Mouse (Mus musculus) hindbrain, embryonic 12.5 days (tissue): Measurements from ENCODE around the gene Zbtb40. TPM values are rescaled to one million over a fixed set of nuclear protein-coding genes. Genes with fewer than 3 reads are reported as not detected.

Experiments used
- ATAC-seq: fragments of 200-750 bp; cut with Nextera tagmentation; 2 replicates; pipeline ENCODE4 v1.8.0; 2017; ENCODE audit warnings: moderate TSS enrichment; ENCODE audit not compliant: low FRiP score
- H3K27ac ChIP-seq: fragments of 300-500 bp; sonication (generic); 2 replicates; pipeline ENCODE4 v1.5.1; 2016; ENCODE audit warnings: mild to moderate bottlenecking
- H3K27me3 ChIP-seq: fragments of 300-500 bp; sonication (generic); 2 replicates; pipeline ENCODE4 v1.6.1; 2016; ENCODE audit warnings: mild to moderate bottlenecking
- H3K36me3 ChIP-seq: fragments of 300-500 bp; sonication (generic); 2 replicates; pipeline ENCODE4 v1.6.1; 2016; ENCODE audit warnings: mild to moderate bottlenecking
- H3K4me1 ChIP-seq: fragments of 300-500 bp; sonication (generic); 2 replicates; pipeline ENCODE4 v1.6.1; 2016
- H3K4me2 ChIP-seq: fragments of 300-500 bp; sonication (generic); replicated peaks from 2 replicates; pipeline ENCODE4 v1.6.1; 2016; ENCODE audit warnings: mild to moderate bottlenecking
- H3K4me3 ChIP-seq: fragments of 300-500 bp; sonication (generic); 2 replicates; pipeline ENCODE4 v1.5.1; 2016; ENCODE audit warnings: mild to moderate bottlenecking
- H3K9ac ChIP-seq: fragments of 300-500 bp; sonication (generic); 2 replicates; pipeline ENCODE4 v1.6.1; 2016; ENCODE audit warnings: mild to moderate bottlenecking, moderate library complexity
- H3K9me3 ChIP-seq: fragments of 300-500 bp; sonication (generic); replicated peaks from 2 replicates; pipeline ENCODE4 v1.6.1; 2016; ENCODE audit warnings: mild to moderate bottlenecking
- WGBS: fragments of 180-500 bp; shearing (Covaris S2); methylation state at CpG from one replicate; pipeline ENCODE4 v1.1.7; 2016; 5-methylcytosine and 5-hydroxymethylcytosine counted together
- polyA plus RNA-seq: library from polyadenylated mRNA; unstranded; fragments of >200 nt; fragmentation: Nextera tagmentation; extraction: Ambion mirVana; gene quantifications from 2 replicates; pipeline ENCODE4 v1.2.1, GENCODE M21; 2016

The Zbtb40 gene
- polyA plus RNA-seq, 1 experiment from 2014 or later: 7.2 TPM

DNA sequence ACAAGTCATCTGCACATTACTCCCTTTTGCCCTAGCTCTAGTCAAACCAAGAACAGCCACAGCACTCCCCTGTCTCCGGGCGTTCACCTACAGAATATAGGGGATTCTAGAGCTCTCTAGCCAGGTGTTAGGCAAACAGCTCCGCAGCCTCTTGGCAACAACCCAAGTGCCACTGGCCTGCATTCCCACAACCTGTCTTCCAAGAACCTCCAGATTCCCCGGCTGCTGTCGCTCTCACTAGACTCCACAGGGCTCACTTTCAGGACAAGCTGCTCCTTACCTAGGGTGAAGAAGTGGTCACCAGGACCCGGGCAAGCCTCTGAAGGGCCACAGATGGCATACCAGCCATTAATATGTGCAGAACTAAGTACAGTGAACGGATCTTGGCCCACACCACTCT is 17.3 kb downstream of the Zbtb40 start:
- H3K9ac ChIP-seq: no peak overlapping the region
- H3K36me3 ChIP-seq: no peaks in the 10 kb centered on the region
- no peaks in the 10 kb centered on the region; the same call in 1 of the 2 replicates for H3K27me3 ChIP-seq
- no peak for ATAC-seq
- H3K4me2 ChIP-seq: no peak overlapping the region
- peaks cover 3% of the 10 kb centered on the region for H3K4me1 ChIP-seq
- no peaks in the 10 kb centered on the region for H3K9me3 ChIP-seq
- 89% methylated on average over 7 of the region's 7 CpGs for WGBS
- H3K4me3 ChIP-seq: no peak overlapping the region
- no peak overlapping the region for H3K27ac ChIP-seq

DNA sequence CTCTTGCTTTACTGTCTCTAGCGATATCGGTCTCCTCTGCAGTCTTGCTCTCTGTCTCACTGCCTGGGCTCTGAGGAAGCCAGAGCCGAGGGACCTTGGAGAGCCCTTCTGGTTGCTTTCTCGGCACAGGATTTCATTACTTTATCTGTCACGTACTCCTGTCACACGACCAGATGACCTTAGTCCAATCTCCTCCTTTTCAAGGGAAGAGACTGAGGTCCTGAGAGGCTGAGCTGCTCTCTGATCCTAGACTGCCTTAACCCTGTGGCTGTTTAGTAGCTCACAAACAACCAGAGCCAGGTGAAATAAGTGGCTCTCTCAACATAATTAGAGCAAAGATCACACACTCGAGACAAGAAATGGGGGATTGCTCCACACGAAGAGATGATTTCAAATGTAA is 19.3 kb downstream of the Zbtb40 start:
- no peak overlapping the region for H3K4me3 ChIP-seq
- no peak for ATAC-seq
- H3K27me3 ChIP-seq: no peaks in the 10 kb centered on the region; the same call in 1 of the 2 replicates
- H3K9ac ChIP-seq: no peak overlapping the region
- no peak overlapping the region for H3K27ac ChIP-seq
- WGBS: 74% methylated on average over 8 of the region's 8 CpGs
- no peaks in the 10 kb centered on the region for H3K36me3 ChIP-seq
- no peak overlapping the region for H3K4me2 ChIP-seq
- H3K9me3 ChIP-seq: no peaks in the 10 kb centered on the region
- H3K4me1 ChIP-seq: peaks cover 3% of the 10 kb centered on the region

DNA sequence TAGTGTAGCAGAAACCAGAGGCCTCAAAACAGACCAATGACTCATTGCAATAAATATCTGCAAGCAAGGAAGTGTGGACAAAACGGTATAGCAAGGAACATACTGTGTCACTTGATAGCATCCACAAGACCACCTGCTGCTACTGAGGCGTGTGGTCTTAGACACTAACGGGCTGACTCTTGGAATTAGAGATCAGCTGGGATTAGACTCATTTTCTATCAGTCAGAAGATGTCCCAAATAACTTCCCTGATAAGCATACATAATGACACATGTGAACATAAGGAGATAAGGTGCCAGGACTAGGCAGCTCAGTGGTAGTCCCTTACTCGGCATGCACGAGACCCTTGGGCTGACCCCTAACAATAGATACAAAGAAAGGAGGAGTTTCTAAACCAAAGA is 21.6 kb downstream of the Zbtb40 start:
- 72% methylated on average over 5 of the region's 5 CpGs for WGBS
- ATAC-seq: no peak

DNA sequence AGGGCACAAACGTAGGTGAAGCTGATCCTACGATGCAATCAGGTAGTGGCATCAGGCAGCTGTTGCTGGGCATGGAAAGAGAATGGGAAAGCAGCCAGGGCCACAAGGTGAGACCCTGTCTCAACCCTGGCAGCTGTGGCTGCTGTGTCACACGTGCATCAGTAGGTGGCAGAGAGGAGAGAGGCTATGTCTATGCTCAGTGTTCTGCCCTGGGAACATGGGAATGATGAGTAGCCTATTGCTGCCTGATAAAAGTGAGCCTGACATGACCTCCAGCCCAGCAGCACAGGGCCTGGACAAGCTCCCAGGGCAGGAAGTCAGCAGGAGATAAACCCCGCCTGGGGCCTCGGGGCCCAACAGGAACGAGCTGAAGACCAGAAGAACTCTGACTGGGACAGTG is 23.0 kb downstream of the Zbtb40 start:
- WGBS: 71% methylated on average over 6 of the region's 6 CpGs
- H3K36me3 ChIP-seq: no peaks in the 10 kb centered on the region
- H3K9me3 ChIP-seq: no peaks in the 10 kb centered on the region
- no peak overlapping the region for H3K4me2 ChIP-seq
- H3K4me3 ChIP-seq: no peak overlapping the region
- H3K4me1 ChIP-seq: no peaks in the 10 kb centered on the region; the same call in 1 of the 2 replicates
- no peak overlapping the region for H3K9ac ChIP-seq
- no peak for ATAC-seq
- no peak overlapping the region for H3K27ac ChIP-seq
- H3K27me3 ChIP-seq: no peaks in the 10 kb centered on the region; the same call in 1 of the 2 replicates

More for the DNA sequence above, 21.6 kb downstream of the Zbtb40 start:
- no peaks in the 10 kb centered on the region for H3K36me3 ChIP-seq
- no peak overlapping the region for H3K9ac ChIP-seq
- no peak overlapping the region for H3K4me3 ChIP-seq
- no peak overlapping the region for H3K4me2 ChIP-seq
- H3K4me1 ChIP-seq: no peaks in the 10 kb centered on the region; the same call in 1 of the 2 replicates
- no peak overlapping the region for H3K27ac ChIP-seq
- H3K9me3 ChIP-seq: no peaks in the 10 kb centered on the region
- no peaks in the 10 kb centered on the region; the same call in 1 of the 2 replicates for H3K27me3 ChIP-seq

DNA sequence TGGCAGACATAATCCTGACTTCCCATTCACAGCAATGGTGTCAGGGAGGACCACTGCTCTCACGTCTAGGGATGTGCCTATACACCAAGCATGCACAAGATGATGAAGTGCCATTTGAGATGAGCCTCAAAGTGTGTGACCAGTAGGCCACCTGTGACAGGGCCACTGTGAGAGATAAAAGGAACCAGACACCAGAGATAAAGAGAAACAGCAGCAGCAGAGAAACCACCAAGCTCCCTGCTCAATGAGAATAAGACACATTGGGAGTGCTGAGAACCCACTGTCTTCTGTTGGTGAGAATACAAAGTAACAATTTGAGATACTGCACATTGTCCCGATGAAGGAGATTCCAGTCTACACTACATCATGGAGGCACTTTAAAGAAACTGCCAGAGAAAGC is 23.5 kb downstream of the Zbtb40 start:
- H3K4me1 ChIP-seq: peaks cover 1% of the 10 kb centered on the region; the same call in 1 of the 2 replicates
- no peak for ATAC-seq
- H3K9ac ChIP-seq: no peak overlapping the region
- H3K27me3 ChIP-seq: no peaks in the 10 kb centered on the region; the same call in 1 of the 2 replicates
- no peaks in the 10 kb centered on the region for H3K36me3 ChIP-seq
- no peaks in the 10 kb centered on the region for H3K9me3 ChIP-seq
- no peak overlapping the region for H3K4me2 ChIP-seq
- H3K27ac ChIP-seq: no peak overlapping the region
- 87% methylated on average over 2 of the region's 2 CpGs for WGBS
- H3K4me3 ChIP-seq: no peak overlapping the region

DNA sequence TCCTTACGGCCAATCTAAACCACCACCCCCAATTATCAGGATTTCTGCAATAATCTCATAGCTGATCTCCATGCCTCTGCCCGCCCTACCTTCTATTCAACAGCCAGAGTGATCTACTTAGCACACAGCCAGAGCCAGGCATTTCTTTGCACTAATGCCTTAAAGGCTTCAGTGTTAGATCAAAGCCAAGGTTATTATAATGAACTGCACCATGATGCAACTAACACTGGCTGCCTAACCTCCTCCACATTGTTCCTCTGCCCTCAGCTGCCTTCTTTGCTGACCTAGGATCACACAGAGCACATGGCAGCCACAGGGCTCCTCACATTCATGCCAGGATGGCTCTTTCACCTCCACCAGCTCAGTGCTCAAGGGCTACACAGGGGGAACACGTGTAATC is 28.5 kb downstream of the Zbtb40 start:
- no peak for ATAC-seq
- Histone ChIP-seq H3K27ac (no peak overlapping the region), H3K9ac (no peak overlapping the region), H3K9me3 (no peaks in the 10 kb centered on the region), H3K4me2 (no peak overlapping the region), H3K4me1 (peaks cover 7% of the 10 kb centered on the region), H3K36me3 (peaks cover 9% of the 10 kb centered on the region; the same call in 1 of the 2 replicates), H3K27me3 (no peaks in the 10 kb centered on the region), H3K4me3 (no peak overlapping the region)
- 73% methylated on average over 3 of the region's 3 CpGs for WGBS

DNA sequence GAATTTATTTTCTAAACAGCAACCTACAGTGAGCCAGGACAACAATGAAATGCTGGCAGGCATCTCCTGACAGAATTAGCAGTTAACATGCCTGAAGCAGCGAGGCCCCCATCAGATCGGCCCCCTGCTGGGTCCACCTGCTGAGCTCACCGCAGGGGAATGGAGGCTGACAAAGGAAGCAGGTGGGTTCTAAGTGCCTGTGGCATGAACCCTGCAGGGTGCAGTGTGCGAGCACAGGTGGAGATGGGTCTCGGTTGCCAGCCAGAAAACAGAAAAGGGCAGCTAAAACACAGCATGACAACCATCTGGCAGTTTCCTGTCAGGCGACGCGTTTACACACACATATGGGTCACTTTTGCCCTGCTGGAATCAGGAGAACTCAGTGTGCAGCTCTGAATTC is 32.7 kb downstream of the Zbtb40 start:
- H3K36me3 ChIP-seq: peaks cover 9% of the 10 kb centered on the region; the same call in 1 of the 2 replicates
- WGBS: 28% methylated on average over 8 of the region's 8 CpGs
- no peaks in the 10 kb centered on the region for H3K27me3 ChIP-seq
- no peak; the same call in 1 of the 2 replicates for ATAC-seq
- no peak overlapping the region for H3K27ac ChIP-seq
- H3K9ac ChIP-seq: no peak overlapping the region
- H3K4me1 ChIP-seq: peaks cover 7% of the 10 kb centered on the region
- H3K4me2 ChIP-seq: no peak overlapping the region
- no peak overlapping the region for H3K4me3 ChIP-seq
- H3K9me3 ChIP-seq: no peaks in the 10 kb centered on the region

DNA sequence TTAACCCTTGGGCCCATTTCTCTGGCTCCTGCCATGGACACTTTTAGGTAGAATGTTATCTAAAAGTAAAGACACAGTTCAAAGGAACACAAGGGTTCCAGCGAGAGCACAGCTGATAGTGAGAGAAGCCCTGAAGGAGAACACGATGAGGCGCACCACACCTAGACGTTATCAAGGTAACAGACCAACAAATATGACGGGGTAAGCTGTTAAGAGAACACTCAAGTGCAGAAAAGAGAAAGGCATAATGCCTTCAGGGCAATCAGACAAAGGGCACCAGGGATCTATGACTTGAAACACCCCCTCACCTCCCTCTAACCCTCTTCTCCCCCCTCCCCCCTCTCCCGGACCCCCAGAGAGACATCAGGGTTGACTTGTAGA is 33.1 kb downstream of the Zbtb40 start:
- Histone ChIP-seq H3K4me3 (no peak overlapping the region), H3K27me3 (no peaks in the 10 kb centered on the region), H3K9me3 (no peaks in the 10 kb centered on the region), H3K36me3 (peaks cover 9% of the 10 kb centered on the region; the same call in 1 of the 2 replicates), H3K27ac (no peak overlapping the region), H3K4me1 (peaks cover 7% of the 10 kb centered on the region), H3K4me2 (no peak overlapping the region), H3K9ac (no peak overlapping the region)
- no peak for ATAC-seq
- WGBS: 75% methylated on average over 6 of the region's 6 CpGs

DNA sequence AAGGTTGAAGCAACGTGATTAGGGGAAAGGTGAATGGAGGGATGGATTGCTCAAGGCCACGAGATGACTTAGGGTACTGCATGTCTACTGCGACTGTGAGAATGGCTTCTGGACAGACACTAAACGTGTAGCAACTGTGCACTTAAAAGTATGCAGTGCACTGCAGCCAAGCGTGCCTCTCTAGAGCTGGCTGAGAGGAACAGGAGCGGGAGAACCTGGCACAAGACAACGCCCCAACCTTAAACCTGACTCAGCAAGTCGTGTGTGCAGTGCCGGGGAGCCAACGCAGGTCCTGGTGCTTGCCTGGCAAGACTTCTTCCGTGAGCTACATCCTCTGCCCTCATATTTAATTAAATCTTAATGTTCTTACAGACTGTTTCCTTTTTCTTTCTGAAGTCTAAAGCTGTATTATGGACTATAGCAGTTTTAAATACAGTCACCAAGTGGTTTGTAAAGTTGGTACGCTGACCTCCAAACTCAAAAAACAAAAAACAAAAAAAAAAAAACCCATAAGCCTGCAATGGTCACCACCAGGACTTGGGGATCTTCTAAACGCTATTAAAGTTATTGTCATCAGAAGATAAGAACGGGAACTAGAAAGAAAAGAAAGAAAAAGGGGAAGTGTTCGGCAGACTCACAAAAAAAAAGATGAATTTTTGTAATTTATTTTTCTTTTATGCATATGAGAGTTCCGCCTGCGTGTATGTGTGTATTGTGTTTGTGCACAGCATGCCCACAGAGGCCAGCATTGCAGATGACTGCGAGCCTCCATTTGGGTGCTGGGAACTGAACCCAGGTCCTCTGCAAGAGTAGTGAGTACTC is 33.7 kb downstream of the Zbtb40 start:
- Histone ChIP-seq H3K9ac (no peak overlapping the region), H3K4me1 (peaks cover 4% of the 10 kb centered on the region), H3K36me3 (peaks cover 9% of the 10 kb centered on the region; the same call in 1 of the 2 replicates), H3K9me3 (no peaks in the 10 kb centered on the region), H3K27me3 (no peaks in the 10 kb centered on the region), H3K4me2 (no peak overlapping the region), H3K4me3 (no peak overlapping the region), H3K27ac (no peak overlapping the region)
- 91% methylated on average over 18 of the region's 18 CpGs for WGBS
- ATAC-seq: no peak

DNA sequence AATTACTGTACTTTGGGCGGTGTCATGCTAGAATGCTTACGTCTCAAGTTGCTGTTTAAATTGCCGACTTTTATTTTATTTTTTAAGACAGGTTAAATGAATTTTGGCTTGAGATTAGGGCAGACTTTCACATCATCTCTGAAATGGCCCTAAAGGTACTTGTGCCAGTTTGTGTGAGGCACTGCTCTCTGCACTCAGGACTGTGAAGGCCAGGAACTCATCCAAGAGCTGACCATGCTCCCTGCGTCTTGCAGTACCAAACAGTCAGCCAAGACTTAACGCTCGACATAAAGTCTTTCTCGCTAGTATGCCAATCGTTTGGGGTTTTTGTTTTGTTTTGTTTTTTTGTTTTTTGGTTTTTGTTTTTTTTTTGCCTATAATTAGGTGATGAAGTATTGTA is 34.5 kb downstream of the Zbtb40 start:
- no peak for ATAC-seq
- H3K27me3 ChIP-seq: no peaks in the 10 kb centered on the region
- H3K9ac ChIP-seq: no peak overlapping the region
- 93% methylated on average over 8 of the region's 8 CpGs for WGBS
- H3K4me3 ChIP-seq: no peak overlapping the region
- H3K9me3 ChIP-seq: no peaks in the 10 kb centered on the region
- H3K27ac ChIP-seq: no peak overlapping the region
- H3K36me3 ChIP-seq: peaks cover 9% of the 10 kb centered on the region; the same call in 1 of the 2 replicates
- no peak overlapping the region for H3K4me2 ChIP-seq
- peaks cover 4% of the 10 kb centered on the region for H3K4me1 ChIP-seq

DNA sequence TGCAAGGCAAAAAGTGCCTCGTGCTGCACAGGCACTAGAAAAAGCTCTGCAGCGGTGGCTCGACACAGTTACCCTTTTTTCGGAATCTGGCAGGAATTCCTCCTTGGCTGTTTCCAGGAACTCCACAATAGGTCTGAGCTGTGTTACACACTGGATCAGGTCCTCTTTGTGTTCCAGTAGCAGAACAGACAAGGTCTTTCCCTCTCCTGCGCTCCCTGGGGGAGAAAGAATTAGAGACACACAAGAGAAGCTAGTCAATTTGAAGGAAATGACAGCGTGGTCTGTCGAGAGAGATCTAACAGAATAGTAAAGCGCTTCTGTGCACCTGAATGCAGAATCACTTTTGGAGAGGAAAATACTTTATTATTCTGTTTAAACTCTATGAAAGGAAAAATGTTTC is 41.6 kb downstream of the Zbtb40 start:
- WGBS: 73% methylated on average over 8 of the region's 8 CpGs

DNA sequence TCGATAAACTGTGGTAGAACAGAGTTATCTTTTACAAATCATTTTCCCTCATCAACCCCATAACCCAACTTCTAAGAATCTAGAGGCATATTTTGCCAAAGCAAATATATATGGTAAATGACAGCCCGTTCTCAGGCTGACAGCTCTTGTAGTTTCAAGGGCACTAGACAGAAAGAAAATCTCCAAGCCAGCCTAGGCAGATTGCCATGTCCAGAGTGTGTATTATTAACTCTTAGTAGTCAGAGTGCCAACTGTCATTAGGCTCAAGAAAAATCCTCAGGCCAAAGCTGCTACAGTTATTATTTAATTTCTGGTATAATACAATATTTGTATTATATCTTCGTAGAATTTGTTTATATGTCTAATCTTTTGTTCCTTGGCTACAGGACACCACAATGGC is 46.8 kb downstream of the Zbtb40 start:
- no peak overlapping the region for H3K27ac ChIP-seq
- 94% methylated on average over 3 of the region's 3 CpGs for WGBS
- no peak overlapping the region for H3K4me3 ChIP-seq
- H3K27me3 ChIP-seq: no peaks in the 10 kb centered on the region
- peaks cover 10% of the 10 kb centered on the region; the same call in 1 of the 2 replicates for H3K4me1 ChIP-seq
- no peaks in the 10 kb centered on the region for H3K9me3 ChIP-seq
- H3K4me2 ChIP-seq: no peak overlapping the region
- H3K9ac ChIP-seq: no peak overlapping the region
- 0 out of 2 replicates have a peak, but pooled peaks cover 5% of the 10 kb centered on the region for H3K36me3 ChIP-seq
- no peak for ATAC-seq

More for the DNA sequence above, 41.6 kb downstream of the Zbtb40 start:
- Histone ChIP-seq H3K9me3 (no peaks in the 10 kb centered on the region), H3K27me3 (no peaks in the 10 kb centered on the region), H3K36me3 (no peaks in the 10 kb centered on the region), H3K27ac (no peak overlapping the region), H3K9ac (no peak overlapping the region), H3K4me2 (no peak overlapping the region), H3K4me1 (peaks cover 12% of the 10 kb centered on the region; the same call in 1 of the 2 replicates), H3K4me3 (no peak overlapping the region)
- ATAC-seq: no peak

DNA sequence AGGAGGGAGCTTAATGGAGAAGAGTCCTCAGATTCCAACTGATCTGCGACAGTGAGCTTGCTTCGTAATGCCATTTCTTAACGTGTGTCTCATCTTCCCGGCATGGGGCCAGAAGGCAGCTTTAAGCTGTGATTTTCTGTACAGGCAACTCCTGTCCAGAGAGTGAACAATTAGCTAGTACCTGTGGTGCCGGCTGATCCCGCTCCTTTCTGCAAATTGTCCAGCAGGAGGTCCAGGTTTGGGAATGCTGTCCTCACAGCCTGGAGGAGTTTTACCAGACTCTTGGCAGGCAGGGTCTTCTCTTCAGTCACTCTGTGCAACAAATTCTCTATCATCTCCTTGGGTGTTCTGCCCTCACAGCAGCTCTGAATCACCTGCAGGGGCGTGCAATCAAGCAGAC is 47.6 kb downstream of the Zbtb40 start:
- 83% methylated on average over 7 of the region's 7 CpGs for WGBS

More for the DNA sequence above, 47.6 kb downstream of the Zbtb40 start:
- no peaks in the 10 kb centered on the region for H3K9me3 ChIP-seq
- no peak overlapping the region for H3K9ac ChIP-seq
- H3K4me2 ChIP-seq: no peak overlapping the region
- peaks cover 7% of the 10 kb centered on the region; the same call in 1 of the 2 replicates for H3K36me3 ChIP-seq
- no peak overlapping the region for H3K27ac ChIP-seq
- no peak overlapping the region for H3K4me3 ChIP-seq
- no peaks in the 10 kb centered on the region for H3K27me3 ChIP-seq
- peaks cover 10% of the 10 kb centered on the region; the same call in 1 of the 2 replicates for H3K4me1 ChIP-seq
- no peak for ATAC-seq
